Mouse (Mus musculus): Measurements from ENCODE around the gene Dhx32.

DNA sequence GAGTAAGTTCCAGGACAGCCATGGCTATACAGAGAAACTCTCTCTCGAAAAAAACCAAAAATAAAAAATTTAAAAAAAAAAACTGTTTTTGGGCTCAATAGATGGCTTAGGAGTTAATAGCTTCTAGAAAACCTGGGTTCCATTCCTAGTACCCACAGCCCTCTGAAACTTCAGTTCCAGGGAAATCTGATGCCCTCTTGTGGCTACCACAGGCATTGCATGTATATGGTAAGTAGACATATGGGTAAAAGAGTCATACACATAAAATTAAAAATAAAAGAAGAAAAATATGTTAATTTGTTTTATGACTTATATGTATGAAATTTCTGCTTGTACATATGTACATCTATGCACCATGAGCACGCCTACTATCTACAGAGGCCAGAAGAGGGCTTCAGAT is 42.1 kb upstream of the Dhx32 start:
- TF ChIP-seq CTCF (IDR thresholded peaks at IDR 0.05; ENCODE audit: insufficient read depth, low read depth, low read length) = no peak
- TF ChIP-seq POLR2A (IDR thresholded peaks at IDR 0.05; ENCODE audit: insufficient read depth, low read depth, low read length) = no peak
